Mouse (Mus musculus) heart, adult 8-10 months (tissue): ENCODE results near the gene Slc24a2. TPM values are rescaled to one million over a fixed set of nuclear protein-coding genes. Genes with fewer than 3 reads are reported as not detected.

ENCODE experiments used
- DNase-seq: peaks from one replicate; pipeline ENCODE4 v3.0.0; 2022; ENCODE audit warnings: low spot score
- total RNA-seq, 4 experiments: library from RNA; stranded (reverse); gene quantifications; 2 replicates each; pipeline ENCODE4 v1.2.4; 2022

Slc24a2 gene
- 1 to 10 TPM; 1.3 to 2.8 (median 2.5) TPM for total RNA-seq

DNA sequence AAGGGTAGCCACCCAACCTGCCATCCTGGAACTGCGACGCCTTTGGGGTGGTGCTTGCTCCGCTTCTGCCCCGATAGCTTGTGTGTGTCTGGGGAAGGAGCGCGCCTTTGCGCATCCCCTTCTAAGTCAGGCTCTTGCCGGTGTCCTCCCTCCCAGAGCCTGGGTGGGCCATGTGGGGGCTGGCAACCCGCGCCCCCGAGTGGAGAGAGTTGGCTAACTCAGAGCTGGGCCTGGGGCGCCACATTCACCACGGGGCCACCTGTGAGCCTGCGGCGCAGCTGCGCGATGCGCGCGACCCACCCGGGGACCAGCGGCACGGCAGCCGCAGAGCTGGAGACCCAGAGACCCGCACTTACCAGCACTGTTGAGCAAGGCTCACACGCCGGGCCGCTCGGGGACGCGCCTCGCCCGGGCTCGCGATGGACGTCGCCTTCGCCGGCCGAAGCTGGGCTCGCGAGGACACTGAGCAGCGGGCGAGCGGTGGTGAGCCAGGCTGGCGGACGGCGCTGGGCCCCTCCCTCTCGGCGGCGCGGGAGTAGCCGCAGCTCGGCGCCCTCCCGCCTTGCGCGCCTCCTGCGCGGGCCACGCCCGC lies at the start of gene Slc24a2:
Slc24a2 (minus strand) TSS at position 518 of the 592 bp plus-strand sequence.
- no peak for DNase-seq

GRCm38 (mm10) chr4:87274825-87275224 lies 44.5 kb upstream of the Slc24a2 start:
- no peak for DNase-seq

DNA sequence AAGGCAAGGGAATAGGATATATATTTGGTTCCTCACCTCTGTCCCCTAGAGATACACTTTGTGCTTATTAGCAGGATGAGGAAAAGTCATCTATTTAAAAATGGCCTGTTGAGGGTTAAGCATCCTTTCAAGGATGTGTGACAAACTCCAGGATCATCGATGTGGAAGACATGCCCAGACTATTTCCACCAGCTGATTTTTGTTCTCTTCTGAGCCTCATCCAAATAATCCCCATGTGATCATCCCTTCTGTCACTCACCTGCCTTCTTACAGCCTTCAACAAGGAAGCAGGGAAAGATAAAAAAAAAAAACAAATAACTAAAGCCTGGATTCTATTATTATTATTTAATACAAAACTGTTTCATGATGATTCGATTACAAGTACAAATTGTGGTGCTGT lies 44.0 kb upstream of the Slc24a2 start:
- DNase-seq, result no peak

- DNase-seq, result no peak
Observed at GRCm38 (mm10) chr4:87273476-87273875, 43.2 kb upstream of the Slc24a2 start.

GRCm38 (mm10) chr4:87229224-87229959 lies 885 bp downstream of the Slc24a2 start:
- no peak for DNase-seq

DNA sequence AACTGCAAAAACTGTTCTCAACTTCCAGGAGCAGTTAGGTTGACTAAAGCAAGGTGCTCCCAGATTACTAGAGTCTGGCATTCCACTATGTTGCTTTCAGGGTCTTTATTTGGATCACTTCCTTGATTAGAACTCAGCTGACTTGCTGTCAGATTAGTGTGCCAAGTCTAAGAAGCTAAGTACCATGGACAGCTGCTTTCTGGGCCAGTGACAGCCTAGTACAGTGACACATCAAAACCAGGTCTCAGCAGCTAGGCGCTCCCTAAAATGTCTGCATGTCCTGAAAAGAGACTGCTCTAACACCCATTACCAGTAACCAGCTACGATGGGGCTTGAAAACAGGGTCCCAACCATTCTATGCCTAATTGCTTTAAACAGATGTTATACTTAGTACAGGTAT lies 8.7 kb downstream of the Slc24a2 start:
- peak; percentile 23 for DNase-seq

DNA sequence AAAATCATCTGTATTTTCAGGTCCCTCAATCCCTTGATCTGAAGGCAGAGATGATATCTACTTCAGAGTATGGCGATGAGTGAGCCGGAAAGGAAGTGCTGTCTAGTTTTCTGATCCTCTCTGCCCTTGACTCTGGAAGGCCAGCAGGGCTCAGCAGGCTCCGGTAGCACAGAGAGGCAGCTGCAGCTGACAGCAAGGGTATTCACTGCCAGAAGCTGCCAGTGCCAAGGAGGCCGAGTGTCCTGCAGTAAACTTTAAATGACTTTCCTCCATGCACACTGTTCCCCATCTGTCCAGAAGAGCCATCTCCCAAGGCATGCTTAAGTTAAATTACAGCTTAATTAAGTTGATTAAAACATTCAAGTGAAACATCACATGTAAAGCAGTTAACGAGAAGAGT lies 12.1 kb downstream of the Slc24a2 start:
- no peak for DNase-seq

DNA sequence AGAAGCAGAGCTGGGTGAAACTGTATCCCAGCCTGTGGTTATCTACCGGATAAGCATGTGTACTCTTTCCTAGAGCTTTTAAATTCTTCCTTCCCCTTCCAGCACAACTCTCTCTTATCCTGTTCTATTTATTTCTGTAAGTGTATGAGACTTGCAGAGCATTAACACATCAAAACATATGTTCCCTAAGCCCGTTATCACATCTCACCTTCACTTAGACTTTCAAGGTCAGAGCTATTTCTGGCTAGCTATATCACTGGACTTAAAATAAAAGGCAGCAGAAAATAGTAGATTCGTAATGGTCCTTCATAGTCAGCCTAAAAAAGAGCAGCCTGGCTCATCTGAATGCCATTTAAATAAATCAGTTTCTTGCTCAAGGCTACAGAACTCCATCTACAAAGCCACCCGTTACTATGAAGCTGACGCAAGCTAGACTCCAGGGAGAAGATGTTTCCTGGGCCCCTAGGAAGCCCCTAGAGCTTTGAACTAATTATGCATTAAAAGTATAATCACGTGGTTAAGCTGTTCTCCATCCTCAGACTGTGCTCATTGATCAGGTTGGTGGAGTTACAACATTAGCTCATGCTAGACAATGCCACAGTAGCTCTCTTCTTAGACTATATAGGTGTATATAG lies 18.8 kb downstream of the Slc24a2 start:
- DNase-seq, result no peak

DNA sequence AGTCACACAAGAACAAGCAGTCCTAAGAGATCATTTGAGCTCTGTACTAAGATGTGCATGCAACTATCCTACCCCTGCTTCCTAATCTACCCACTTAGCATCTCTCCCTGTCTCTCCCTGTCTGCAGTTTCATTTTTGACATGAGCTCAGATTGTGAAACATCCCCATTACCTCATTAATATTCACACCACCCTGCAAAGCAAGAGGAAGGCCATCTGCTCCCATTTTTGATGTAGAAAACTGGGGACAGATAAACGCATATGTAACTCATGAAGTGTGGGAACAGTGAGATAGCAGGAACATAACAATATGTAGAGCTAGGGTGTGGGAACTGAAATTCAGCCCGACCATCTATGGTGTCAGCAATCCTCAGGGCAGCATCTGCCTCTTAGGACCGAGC lies 19.7 kb downstream of the Slc24a2 start:
- DNase-seq, result no peak

- no peak for DNase-seq
Observed at GRCm38 (mm10) chr4:87202081-87202480, 28.2 kb downstream of the Slc24a2 start.

DNA sequence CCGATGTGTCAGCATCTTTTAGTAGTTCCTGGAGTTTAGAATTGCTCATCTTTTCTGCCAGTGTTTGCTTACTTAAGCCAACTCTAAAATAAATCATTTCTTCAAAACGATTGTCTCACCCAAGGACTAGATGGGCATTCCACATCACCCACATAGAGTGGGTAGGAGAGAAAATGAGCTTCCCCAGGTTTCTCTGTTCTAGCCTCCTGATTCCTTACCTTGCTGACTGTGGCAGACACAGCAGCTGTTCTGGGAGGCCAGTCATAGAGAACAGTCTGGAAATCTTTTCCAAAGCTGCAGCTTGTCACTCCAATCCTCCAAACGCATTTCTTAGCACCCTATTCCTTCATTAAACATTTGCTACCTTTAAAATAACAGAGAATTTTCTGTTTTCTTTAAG lies 29.0 kb downstream of the Slc24a2 start:
- DNase-seq, result no peak

GRCm38 (mm10) chr4:87184147-87184930 lies 45.9 kb downstream of the Slc24a2 start:
- no peak for DNase-seq

DNA sequence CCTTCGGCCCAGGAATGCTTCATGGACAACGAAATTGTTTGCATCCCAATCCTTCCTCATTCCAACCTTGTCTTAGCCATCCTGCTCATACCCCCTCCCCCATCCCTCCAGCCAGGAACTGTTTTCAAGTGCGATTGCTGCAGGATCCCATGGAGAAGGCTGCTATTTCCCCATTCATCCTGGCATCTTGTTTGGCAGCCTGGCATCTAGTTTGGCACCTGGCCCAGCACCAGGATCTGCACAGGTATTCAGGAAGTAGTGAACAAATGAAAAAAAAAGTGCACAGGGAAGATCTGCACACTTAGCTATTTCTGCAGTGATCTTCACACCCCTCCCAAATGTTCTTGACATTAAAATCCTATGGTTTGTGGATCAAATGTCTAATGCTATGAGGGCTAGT lies 53.2 kb downstream of the Slc24a2 start:
- no peak for DNase-seq

GRCm38 (mm10) chr4:87163945-87164344 lies 66.3 kb downstream of the Slc24a2 start:
- DNase-seq, result no peak

DNA sequence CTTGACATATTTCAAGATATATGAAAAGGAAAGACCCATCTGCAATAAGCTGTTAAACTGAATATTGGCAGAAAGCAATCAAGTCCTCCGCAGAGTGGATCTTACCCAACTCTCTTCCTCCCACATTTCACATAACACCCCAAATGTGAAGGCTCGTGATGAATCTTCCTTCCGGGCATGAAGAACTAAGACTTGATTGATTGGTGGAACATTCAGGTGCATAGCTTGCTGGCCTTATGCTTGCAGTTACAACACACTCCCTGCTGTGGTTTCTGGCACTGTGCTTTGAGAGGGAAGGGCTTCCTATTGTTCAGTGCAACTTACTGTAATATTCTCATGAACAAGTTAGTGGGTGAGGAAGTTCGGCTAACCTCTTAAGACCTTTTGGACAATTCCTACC lies 72.2 kb downstream of the Slc24a2 start:
- DNase-seq, result no peak

DNA sequence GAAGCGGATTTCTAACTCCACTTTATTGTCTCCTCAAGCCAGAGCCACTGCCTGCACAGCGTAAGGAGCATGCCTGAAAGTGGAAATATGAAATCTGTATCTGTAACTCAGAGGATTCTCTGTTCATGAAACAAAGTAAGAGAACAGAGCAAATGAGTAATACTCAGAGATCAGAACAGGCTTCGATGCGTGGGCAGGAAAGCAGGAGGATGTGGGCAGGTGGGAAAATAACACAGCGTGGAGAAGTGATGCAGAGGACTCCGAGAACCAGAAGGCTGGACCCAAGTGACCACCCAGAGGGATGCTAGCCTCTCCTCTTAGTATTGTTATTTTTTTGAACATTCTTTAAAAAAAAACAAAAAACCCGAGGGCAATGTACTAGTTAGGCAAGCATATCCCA lies 78.3 kb downstream of the Slc24a2 start:
- no peak for DNase-seq

GRCm38 (mm10) chr4:87149584-87149983 lies 80.7 kb downstream of the Slc24a2 start:
- DNase-seq, result no peak

GRCm38 (mm10) chr4:87141590-87142365 lies 88.5 kb downstream of the Slc24a2 start:
- peak; percentile 40 for DNase-seq

DNA sequence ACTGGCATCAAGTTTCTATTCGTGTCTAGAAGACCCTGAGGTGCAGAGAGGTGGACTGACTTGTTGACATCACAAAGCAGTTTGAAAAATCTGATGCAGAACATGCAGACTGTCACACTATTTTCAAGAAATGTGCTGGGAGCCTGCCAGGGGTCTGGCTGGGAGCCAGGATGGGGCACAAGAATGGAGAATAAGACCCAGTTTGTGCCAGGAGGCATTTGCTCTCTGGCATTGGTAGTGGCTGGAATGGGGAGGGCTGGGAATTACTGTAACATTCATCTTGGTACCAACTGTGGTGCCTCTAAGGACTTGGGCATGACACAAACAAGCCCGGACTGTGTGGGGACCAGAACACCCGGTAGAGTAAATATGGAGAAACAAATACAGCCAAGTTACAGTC lies 89.4 kb downstream of the Slc24a2 start:
- no peak for DNase-seq

DNA sequence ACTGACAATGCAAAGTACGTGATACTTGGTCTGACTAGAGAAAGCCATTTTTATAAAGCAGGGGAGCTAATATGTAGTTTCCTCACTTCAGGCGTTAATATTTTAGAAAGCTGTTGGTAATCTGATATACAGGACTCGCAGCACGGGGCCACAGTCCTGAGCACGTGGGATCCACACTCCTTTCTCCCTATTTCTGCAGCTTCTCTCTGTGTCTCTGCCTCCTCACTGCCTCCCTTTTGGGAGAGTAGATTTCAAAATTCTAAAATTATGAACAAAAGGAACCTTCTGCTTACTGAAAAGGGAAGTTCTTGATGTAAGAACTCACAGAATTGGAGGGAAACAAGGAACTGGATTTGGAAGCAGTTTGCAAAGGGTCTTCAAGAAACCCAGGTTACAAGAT lies 97.8 kb downstream of the Slc24a2 start:
- DNase-seq, result no peak

DNA sequence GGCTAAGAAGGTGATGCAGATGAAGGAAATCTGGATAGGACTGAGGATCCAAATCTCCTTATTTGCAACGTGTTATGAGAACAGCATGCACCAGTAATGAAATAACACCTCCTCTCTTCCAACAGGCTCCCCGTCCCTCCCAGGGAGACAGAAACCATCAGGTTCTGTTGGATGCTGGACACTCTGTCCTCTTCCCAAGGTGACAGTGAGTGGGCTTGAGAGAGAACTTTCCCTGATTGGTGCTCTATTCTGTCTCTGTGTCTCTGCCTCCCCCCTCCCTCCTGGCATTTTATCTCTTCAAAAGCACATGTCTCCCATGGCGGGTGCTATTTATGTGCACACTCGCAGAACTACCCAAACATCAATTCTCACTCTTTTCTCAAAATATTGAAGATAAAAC lies 103.5 kb downstream of the Slc24a2 start:
- no peak for DNase-seq

DNA sequence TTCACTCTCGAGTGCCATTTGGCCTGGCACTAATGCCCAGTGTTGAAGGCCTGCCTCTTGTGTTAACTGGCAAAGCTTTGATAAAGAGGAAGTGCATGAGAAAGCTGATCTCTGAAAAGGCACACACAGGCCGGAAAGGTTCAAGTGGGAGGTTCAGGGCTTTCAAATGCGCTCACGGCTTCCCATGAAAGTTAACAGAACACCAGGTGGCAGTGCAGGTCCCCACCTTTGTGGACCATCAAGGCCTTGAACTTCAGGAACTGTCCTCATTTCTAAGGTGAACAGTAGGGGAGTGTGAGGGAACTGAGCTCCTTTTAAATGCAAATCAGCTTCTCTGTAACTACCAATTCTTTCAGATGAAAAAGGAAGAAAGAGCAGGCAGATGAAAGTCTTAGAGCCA lies 110.5 kb downstream of the Slc24a2 start:
- DNase-seq, result no peak
